Mouse (Mus musculus) monocyte, adult 5-6 weeks (primary cell): ENCODE data around the gene Clip4. TPM values are rescaled to one million over a fixed set of nuclear protein-coding genes. Genes with fewer than 3 reads are reported as not detected.

Experiments
- ATAC-seq: fragments of 153-309, 156-312 bp; replicated peaks from 2 replicates; pipeline ENCODE4 v1.8.0; 2017; ENCODE audit warnings: mild to moderate bottlenecking; ENCODE audit not compliant: low TSS enrichment, insufficient number of reproducible peaks, severe bottlenecking, poor library complexity, low FRiP score
- total RNA-seq: library from RNA; stranded (forward); fragments of 200-1000, 200-491, 200-594 nt; gene quantifications from 3 replicates; pipeline ENCODE4 v1.2.3, GENCODE M21; 2017

Gene Clip4
- total RNA-seq, 1 experiment from 2014 or later = 3.0 TPM

DNA sequence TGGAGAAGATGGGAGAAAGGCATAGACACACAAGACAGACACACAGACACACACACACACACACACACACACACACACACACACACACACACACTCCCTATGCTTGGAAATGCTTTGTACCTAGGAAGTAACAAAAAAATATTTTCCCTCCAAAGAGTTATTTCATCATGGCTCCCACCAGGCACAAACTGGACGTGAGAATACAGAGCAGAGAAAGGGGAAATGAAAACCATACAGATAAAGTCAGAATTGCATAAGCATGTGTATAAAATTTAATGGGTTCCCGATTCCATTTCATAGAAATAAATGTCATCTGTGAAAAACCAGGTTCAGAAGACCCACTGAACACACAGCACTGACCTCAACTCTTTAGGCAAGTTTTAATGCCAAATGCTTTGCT is 99.6 kb downstream of the Clip4 start:
- no peak for ATAC-seq

DNA sequence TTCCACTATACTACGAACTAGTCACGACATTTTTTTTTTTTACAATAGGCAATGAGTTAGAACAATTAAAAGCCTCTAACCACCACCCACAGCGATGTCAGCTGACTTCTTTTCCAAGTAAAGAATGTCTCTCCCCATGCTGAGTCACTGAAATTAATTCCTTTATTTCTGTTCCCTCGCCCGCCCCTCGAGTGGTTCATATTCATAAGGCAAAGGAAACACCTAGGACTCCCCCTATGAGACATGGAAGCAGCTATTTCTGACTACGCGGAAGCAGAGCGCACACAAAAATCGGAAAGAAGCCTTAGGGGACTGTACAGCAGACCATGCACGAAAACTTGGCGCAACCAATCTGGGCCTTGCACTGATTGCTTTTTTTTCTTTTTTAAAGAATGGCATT is 100.6 kb downstream of the Clip4 start:
- no peak for ATAC-seq

DNA sequence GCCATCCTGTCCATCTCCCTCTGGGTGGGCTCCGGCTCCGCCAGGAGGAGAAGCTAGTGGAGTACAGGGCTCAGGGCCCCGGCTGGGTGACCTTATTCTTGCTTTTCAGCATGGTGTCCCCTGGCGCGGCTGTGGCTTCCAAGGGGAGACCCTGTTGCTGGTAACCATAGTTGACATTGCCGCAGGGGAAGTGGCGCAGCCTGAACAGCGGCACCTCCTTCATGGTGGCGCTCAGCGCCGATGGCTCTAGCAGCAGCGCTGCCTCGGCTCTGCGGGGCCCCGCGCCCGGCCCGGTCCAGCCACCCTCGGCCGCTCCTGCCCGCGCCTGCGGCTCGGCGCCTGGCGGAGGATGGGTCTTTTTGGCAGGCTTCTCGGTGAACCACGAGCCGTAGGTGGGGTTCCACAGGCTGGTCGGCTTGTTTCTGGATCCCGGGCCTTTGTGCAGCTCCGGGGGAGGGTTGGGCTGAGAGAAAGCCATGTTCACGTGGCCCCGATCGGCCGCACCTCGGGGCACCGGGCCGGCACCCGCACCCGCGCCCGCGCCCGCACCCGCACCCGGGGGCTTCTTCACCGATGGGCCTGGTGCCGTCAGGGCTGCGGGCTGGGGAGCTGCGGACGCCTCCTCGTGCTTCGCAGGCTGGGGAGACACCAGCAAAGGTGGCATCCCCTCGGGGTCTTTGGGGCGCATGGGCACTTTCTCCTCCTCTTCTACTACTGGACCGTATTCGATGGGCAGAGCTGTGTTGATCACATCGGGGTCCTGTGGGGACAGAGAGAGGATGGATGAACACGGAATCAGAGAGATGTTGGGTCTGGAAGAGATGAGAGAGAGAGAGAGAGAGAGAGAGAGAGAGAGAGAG is 101.3 kb downstream of the Clip4 start:
- ATAC-seq = no peak

DNA sequence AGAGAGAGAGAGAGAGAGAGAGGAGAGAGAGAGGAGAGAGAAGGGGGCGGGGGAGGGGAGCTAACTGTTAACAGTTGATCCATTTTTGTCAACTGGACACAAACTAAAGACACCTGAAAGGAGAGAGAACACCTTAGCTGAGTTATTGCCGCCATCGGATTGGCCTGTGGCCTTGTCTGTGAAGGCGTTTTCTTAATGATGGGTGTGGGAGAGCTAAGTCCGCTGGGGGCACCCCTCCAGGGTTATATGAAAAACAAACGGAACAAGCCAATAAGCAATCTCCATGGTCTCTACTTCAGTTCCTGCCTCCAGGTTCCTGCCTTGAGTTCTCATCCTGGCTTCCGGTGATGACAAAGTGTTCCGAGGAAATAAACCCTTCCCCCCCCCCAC is 102.0 kb downstream of the Clip4 start:
- no peak for ATAC-seq

DNA sequence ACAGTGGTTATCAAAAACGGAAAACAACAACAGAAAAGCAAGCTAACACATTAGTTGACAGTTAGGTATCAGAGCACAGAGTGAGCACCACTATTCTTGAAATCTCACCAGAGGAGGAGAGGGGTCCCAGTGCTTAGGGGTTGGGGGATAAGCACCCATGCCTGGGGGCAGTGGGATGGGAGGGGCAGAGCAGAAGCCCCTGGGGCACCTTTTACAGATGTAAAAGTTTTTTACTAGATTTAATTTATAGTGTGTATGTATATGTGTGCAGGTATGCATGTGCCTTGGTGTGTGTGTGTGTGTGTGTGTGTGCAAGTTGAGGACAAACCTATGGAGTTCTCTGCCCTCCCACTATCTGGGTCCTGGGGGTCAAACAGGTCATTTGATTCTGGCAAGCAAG is 102.4 kb downstream of the Clip4 start:
- no peak for ATAC-seq

DNA sequence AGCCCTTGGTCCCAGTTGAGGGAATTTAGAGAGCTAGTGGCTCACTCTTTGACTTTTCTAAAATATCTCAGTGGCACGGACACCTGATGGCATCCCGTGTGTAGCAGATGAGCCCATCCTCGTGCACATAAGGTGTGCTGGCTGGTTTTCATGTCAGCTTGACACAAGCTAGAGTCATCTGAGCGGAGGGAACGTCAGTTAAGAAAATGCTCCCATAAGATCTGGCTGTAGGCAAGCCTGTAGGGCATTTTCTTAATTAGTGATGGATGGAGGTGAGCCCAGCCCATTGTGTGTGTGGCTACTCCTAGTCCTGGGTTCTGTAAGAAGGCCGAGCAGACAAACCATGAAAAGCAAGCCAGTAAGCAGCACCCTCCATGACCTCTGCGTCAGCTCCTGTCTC is 103.7 kb downstream of the Clip4 start:
- ATAC-seq = no peak

DNA sequence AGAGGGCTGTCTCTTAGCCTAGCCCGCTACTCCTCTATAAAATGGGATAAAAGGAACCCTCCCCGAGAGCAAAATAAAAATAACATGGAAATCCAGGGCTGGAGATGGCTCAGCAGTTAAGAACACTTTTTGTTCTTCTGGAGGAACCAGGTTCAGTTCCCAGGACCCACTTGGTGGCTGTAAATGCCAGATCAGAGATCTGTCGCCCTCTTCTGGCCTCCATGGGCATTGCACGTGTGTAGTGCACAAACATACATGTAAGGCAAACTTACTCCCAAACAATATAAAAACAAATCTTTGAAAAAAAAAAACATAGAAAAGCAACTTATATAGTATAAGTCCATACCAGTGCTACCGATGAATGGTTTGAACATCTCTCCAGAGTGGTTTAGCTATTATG is 104.7 kb downstream of the Clip4 start:
- ATAC-seq = no peak

DNA sequence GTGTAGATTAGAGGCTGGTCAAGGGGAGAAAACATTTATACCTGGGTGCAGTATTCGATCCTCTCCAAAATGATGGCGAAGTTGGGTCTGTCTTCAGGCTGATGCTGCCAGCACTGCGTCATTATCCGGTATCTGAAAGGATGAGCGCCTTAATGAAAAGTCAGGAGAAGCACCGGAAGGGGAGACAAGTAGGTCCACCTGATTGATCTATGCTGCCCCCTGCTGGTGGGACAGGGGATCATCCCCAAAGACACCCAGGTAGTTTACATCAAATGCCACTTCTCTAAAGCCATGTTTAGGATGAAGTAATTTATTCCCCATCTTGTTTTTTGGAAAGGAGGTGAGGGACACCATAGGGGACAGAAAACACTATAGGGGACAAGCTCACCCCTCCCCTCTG is 105.8 kb downstream of the Clip4 start:
- ATAC-seq = no peak

DNA sequence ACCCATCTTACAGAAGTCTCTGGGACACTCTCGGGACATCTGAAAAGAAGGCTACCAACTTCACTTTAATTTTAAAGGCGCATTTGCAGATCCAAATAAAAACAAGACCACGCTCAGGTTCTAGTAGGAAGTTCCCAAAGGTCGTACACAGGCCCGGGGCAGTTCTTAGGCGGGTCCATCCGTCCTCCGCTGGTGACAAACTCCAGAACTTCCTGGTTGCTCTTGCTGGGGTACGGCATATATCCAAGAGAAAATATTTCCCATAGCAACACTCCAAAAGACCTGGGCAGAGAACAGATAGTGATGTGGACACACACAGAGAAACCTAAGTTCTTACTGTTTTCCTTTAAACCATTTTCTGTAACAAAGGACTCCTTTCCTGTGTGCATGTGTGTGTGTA is 106.5 kb downstream of the Clip4 start:
- ATAC-seq = no peak

DNA sequence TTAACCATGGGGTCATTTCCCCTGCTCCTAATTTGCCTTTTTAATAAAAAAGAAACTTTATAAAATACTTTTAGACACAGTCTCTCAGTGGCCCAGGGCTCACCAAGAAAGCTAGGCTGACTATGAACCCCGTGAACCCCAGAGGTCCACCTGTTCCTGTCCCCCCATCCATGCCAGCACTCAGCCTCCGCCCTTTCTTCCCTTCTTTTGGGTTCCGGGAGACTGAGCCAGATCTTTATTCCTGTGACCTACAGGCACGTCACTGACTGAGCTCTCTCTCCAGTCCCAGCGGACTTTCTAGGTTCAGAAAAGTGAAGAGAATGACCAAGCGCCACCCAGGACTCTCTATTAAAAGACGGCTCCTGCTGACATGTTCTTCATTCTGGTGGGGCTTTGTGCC is 107.2 kb downstream of the Clip4 start:
- no peak for ATAC-seq

DNA sequence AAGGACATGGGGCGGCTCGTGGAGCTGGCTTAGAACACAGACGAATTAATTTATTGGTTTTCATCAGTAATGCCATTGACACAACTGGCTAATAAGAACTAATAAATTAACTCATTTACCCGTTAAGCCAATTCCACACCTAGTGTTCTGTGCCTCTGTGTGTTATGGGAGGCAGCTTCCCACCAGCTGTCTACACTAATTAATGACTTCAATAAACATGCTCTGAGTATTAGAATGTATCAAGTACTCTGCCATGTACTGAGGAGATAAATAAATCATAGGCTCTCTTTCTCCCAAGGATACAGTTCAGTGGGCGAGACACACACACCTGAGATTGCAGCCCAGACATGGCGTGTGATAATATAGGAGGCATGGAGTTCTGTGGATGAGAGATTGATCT is 113.1 kb downstream of the Clip4 start:
- no peak for ATAC-seq

DNA sequence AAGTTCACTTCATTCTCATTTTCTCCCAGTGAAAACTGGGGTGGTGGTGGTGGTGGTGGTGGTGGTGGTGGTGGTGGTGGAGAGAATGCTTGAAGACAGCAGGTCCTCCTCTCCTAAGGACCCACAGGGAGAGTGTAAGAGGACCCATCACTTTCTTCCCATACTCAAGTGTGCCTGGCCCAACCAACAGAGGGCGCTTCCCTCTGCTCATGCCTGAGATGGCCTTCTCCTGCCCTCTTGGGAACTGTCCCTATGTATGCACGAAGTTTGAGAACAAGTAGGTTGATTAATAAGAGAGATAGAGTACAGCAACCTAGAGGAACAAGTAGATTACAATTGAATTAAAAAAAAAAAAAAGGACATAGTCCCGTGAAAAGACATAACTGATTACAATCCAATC is 140.8 kb downstream of the Clip4 start:
- ATAC-seq = no peak

DNA sequence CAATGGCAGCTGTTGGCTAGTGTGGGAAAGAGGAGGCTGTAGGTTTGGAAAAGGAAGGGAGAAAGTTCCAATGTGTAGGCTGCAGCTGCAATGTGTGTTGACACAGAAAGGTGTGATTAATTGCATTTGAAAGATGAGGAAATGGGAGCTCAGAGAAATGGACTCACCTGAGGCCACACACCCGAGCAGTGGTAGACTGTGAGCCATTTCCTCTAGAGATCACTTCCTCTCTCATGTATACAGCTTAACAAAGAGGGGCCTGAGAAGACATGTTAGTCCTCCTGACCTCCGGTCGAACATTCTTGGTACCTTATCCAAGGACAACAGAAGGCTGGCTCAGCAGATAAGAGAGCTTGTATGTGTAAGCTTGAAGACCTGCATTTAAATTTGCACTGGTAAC is 144.9 kb downstream of the Clip4 start:
- no peak for ATAC-seq

Other genes starting within 250 kb of the Clip4 start
- 27.2 to 27.7 TPM (median 27.3 TPM) in 3 replicates for gene Ndc80, start 241.6 kb upstream of the Clip4 start, total RNA-seq
- 1.4 TPM in 1 of 3 replicates, not detected in the others for gene Spdya, start 216.4 kb upstream of the Clip4 start, total RNA-seq
- 148 to 191 TPM (median 165 TPM) in 3 replicates for gene Wdr43, start 152.6 kb upstream of the Clip4 start, total RNA-seq
- not detected in 3 replicates for gene Togaram2, start 95.2 kb upstream of the Clip4 start, total RNA-seq
- gene Pcare, start 15.6 kb upstream of the Clip4 start, total RNA-seq = not detected in 3 replicates